Mouse (Mus musculus) MEL (cell line): ENCODE measurements at regions not wholly inside any gene's neighbourhood (a gene's known extent, or its start where the extent isn't known, plus 50 kb on each side); places are given as distances from the start of the nearest gene placed in this dataset.

Source experiments
- CTCF ChIP-seq, 3 experiments: IDR thresholded peaks in 2 of 3; conservative IDR thresholded peaks in 1 of 3; 2 replicates each; pipeline ENCODE4 v1.5.1; 2011 to 2012; ENCODE audit warnings: low read length in 3 of 3, low read depth in 2 of 3, mild to moderate bottlenecking in 2 of 3, improper control_type of control experiment in 1 of 3, inconsistent platforms in 1 of 3, mixed read lengths in 1 of 3, moderate library complexity in 1 of 3; ENCODE audit not compliant: control insufficient read depth in 1 of 3, insufficient read depth in 1 of 3, poor library complexity in 1 of 3, severe bottlenecking in 1 of 3
- ELF1 ChIP-seq: IDR thresholded peaks from 2 replicates; pipeline ENCODE4 v1.6.1; 2014; ENCODE audit warnings: low read depth, mild to moderate bottlenecking, inconsistent platforms, low read length, improper control_type of control experiment, moderate library complexity
- GABPA ChIP-seq: IDR thresholded peaks from 2 replicates; pipeline ENCODE4 v1.6.1; 2012; ENCODE audit warnings: low read depth, mild to moderate bottlenecking, inconsistent platforms, low read length, improper control_type of control experiment, moderate library complexity
- KAT2A ChIP-seq: conservative IDR thresholded peaks from 2 replicates; pipeline ENCODE4 v1.6.1; 2012; ENCODE audit warnings: low read depth, low read length, improper control_type of control experiment, inconsistent platforms
- MXI1 ChIP-seq: IDR thresholded peaks from 2 replicates; pipeline ENCODE4 v1.6.1; 2011; ENCODE audit warnings: mild to moderate bottlenecking, low read depth, low read length, improper control_type of control experiment
- MYB ChIP-seq: IDR thresholded peaks from 2 replicates; pipeline ENCODE4 v1.6.1; 2011; ENCODE audit warnings: mild to moderate bottlenecking, low read depth, low read length, improper control_type of control experiment
- POLR2A ChIP-seq, 2 experiments: IDR thresholded peaks; 2 replicates each; pipeline ENCODE4 v1.6.1; 2011 to 2012; ENCODE audit warnings: low read length in 2 of 2, mild to moderate bottlenecking in 2 of 2, control low read depth in 1 of 2, improper control_type of control experiment in 1 of 2, low read depth in 1 of 2, moderate library complexity in 1 of 2; ENCODE audit not compliant: control insufficient read depth in 1 of 2, insufficient read depth in 1 of 2, poor library complexity in 1 of 2
- RAD21 ChIP-seq: IDR thresholded peaks from 2 replicates; pipeline ENCODE4 v1.6.1; 2011; ENCODE audit warnings: mild to moderate bottlenecking, low read depth, low read length, improper control_type of control experiment
- RCOR1 ChIP-seq: IDR thresholded peaks from 2 replicates; pipeline ENCODE4 v1.6.1; 2012; ENCODE audit warnings: low read depth, mild to moderate bottlenecking, inconsistent platforms, low read length, improper control_type of control experiment
- SMC3 ChIP-seq: IDR thresholded peaks from 2 replicates; pipeline ENCODE4 v1.6.1; 2011; ENCODE audit warnings: low read depth, low read length, improper control_type of control experiment
- TAL1 ChIP-seq: IDR thresholded peaks from 2 replicates; pipeline ENCODE4 v1.6.1; 2012; ENCODE audit warnings: mild to moderate bottlenecking, inconsistent platforms, low read length, moderate library complexity, mixed read lengths
- ZC3H11A ChIP-seq: IDR thresholded peaks from 2 replicates; pipeline ENCODE4 v1.6.1; 2012; ENCODE audit warnings: low read depth, mild to moderate bottlenecking, inconsistent platforms, low read length, improper control_type of control experiment
- ZKSCAN1 ChIP-seq: IDR thresholded peaks from 2 replicates; pipeline ENCODE4 v1.6.1; 2012; ENCODE audit warnings: low read depth, mild to moderate bottlenecking, inconsistent platforms, low read length, improper control_type of control experiment, moderate library complexity

DNA sequence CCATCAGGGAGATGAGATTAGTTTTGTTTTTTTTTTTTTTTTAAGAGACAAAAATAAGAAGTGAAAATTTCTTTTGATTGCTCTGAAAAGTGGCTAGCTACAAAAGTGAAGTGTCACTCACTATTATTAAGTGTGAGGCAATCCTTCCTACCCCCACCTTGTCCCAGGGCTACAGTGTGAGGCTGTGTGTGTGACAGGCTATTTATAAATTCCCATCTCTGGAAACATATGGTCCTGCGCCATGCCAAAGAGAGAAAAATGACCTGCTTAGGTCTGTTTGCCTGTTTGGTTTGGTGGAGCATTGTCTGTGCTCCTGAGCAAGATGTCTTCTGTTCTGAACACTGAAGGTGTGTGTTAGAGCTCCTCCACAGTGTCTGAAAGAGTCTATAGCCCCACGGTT is 199.4 kb upstream of the Lpp start:
- TF ChIP-seq CTCF (IDR thresholded peaks at IDR 0.05 in 2 of 3, conservative IDR thresholded peaks at IDR 0.05 in 1 of 3; ENCODE audit: control insufficient read depth in 1 of 3, insufficient read depth in 1 of 3, low read depth in 2 of 3, low read length in 3 of 3, poor library complexity in 1 of 3, severe bottlenecking in 1 of 3) (no peak), TAL1 (no peak), ZC3H11A (no peak), MYB (no peak), MXI1 (no peak), SMC3 (no peak), POLR2A (IDR thresholded peaks at IDR 0.05; ENCODE audit: control insufficient read depth in 1 of 2, insufficient read depth in 1 of 2, low read depth in 1 of 2, low read length in 2 of 2, poor library complexity in 1 of 2) (no peak), ZKSCAN1 (no peak), GABPA (no peak), RCOR1 (no peak), KAT2A (no peak), ELF1 (no peak), RAD21 (no peak)
